Comparison of ENCODE assay signal across 27 mouse cellular contexts in genomic region chr17:24440377-24440776, GRCm38 (mm10). TPM values are rescaled to one million over a fixed set of nuclear protein-coding genes. Genes with fewer than 3 reads are reported as not detected.
A peak's percentile ranks its signal among the peaks of the same experiment; 100 is the strongest.
DNase-seq lines count a peak whose midpoint lies in the region; ATAC-seq and TF ChIP-seq lines count a peak whose summit lies in the region.
"Had no signal": no experiment of that assay in that cellular context is flagged by ENCODE, and none has a peak within 500 bp of the region (broad histone marks: within the 10 kb centered on the region; RNA-seq: fewer than 3 reads in every experiment).

No protein-coding gene starts in this region.

- no peak overlapping the region for H3K4me3 ChIP-seq in intestine, postnatal 0 days (ENCODE audit: low read depth, low read length)
- H3K4me3 ChIP-seq in intestine, embryonic 15.5 days (replicated peaks), result no peak overlapping the region
- H3K4me3 ChIP-seq: embryonic facial prominence, embryonic 12.5 days; embryonic facial prominence, embryonic 15.5 days; gastrocnemius, adult 2 months; heart, embryonic 13.5 days had no signal

- ATAC-seq in intestine, postnatal 0 days, result no peak
- ATAC-seq in intestine, embryonic 15.5 days, result no peak
- ATAC-seq: CD4-positive, CD25-positive, alpha-beta regulatory T cell, adult 4 months; forebrain, embryonic 14.5 days; hindbrain, postnatal 0 days; inflammation-experienced regulatory T-cells, adult 6 months; Patski had no signal

- H3K9me3 ChIP-seq in intestine, postnatal 0 days (ENCODE audit: control insufficient read depth), result no peaks in the 10 kb centered on the region
- no peaks in the 10 kb centered on the region for H3K9me3 ChIP-seq in intestine, embryonic 15.5 days
- H3K9me3 ChIP-seq: embryonic facial prominence, embryonic 12.5 days; embryonic facial prominence, embryonic 15.5 days; heart, embryonic 13.5 days had no signal

- H3K9ac ChIP-seq in intestine, postnatal 0 days (ENCODE audit: low read depth, low read length), result no peak overlapping the region
- no peak overlapping the region for H3K9ac ChIP-seq in intestine, embryonic 15.5 days
- H3K9ac ChIP-seq: embryonic facial prominence, embryonic 12.5 days; embryonic facial prominence, embryonic 15.5 days; forebrain, postnatal 0 days; heart, embryonic 13.5 days; hindbrain, embryonic 14.5 days had no signal

- no peak for TF ChIP-seq CTCF in intestine, postnatal 0 days (IDR thresholded peaks at IDR 0.05; ENCODE audit: low read depth)

- peak overlapping the region; percentile 21; the same call in 1 of the 2 replicates for H3K27ac ChIP-seq in intestine, postnatal 0 days (ENCODE audit: low read depth, low read length)
- no peak overlapping the region for H3K27ac ChIP-seq in intestine, embryonic 15.5 days
- H3K27ac ChIP-seq: embryonic facial prominence, embryonic 12.5 days; embryonic facial prominence, embryonic 15.5 days; gastrocnemius, adult 2 months; heart, embryonic 13.5 days; hindbrain, embryonic 14.5 days; hindbrain, postnatal 0 days had no signal

- peak; percentile 27 for DNase-seq in adrenal gland, postnatal 14 days
- DNase-seq in adrenal gland, adult 18-20 months (ENCODE audit: low spot score in 2 of 2), result no peak
- peak; percentile 36 for DNase-seq in 3T3-L1 (ENCODE audit: low read depth, low spot score)
- DNase-seq in Muller cell, postnatal 12 days (ENCODE audit: inconsistent ontology term), result peak; percentile 35
- no peak for DNase-seq in lung, postnatal 4 days
- DNase-seq: adrenal gland, adult 8-10 months; cerebellum, adult 11 months; cerebellum, adult 2 months; cerebellum, adult 9-11 months; cerebellum, postnatal 25 days; forebrain, postnatal 0 days; gastrocnemius, adult 2 months; gastrocnemius, postnatal 14 days; heart, postnatal 14 days; heart, postnatal 4 days; kidney, adult 11 months had no signal

- no peak overlapping the region for H3K4me2 ChIP-seq in intestine, postnatal 0 days (replicated peaks; ENCODE audit: low read depth)
- H3K4me2 ChIP-seq in intestine, embryonic 15.5 days (replicated peaks), result no peak overlapping the region
- H3K4me2 ChIP-seq: embryonic facial prominence, embryonic 12.5 days; embryonic facial prominence, embryonic 15.5 days; heart, embryonic 13.5 days; hindbrain, embryonic 14.5 days had no signal

- WGBS in intestine, postnatal 0 days, result 88% methylated on average over 8 of the region's 8 CpGs
- 86% methylated on average over 8 of the region's 8 CpGs for WGBS in intestine, embryonic 15.5 days

- H3K4me1 ChIP-seq in intestine, postnatal 0 days (replicated peaks; ENCODE audit: control insufficient read depth, insufficient read depth, low read length), result no peaks in the 10 kb centered on the region
- H3K4me1 ChIP-seq in intestine, embryonic 15.5 days (replicated peaks), result no peaks in the 10 kb centered on the region
- H3K4me1 ChIP-seq: embryonic facial prominence, embryonic 12.5 days; embryonic facial prominence, embryonic 15.5 days; heart, embryonic 13.5 days had no signal

- H3K27me3 ChIP-seq in intestine, postnatal 0 days (replicated peaks; ENCODE audit: control insufficient read depth, insufficient read depth, low read length), result no peaks in the 10 kb centered on the region
- no peaks in the 10 kb centered on the region for H3K27me3 ChIP-seq in intestine, embryonic 15.5 days (replicated peaks)
- H3K27me3 ChIP-seq: embryonic facial prominence, embryonic 12.5 days; embryonic facial prominence, embryonic 15.5 days; heart, embryonic 13.5 days; Patski had no signal

- peaks cover 77% of the 10 kb centered on the region for H3K36me3 ChIP-seq in intestine, postnatal 0 days (ENCODE audit: control insufficient read depth, insufficient read depth)
- H3K36me3 ChIP-seq in intestine, embryonic 15.5 days, result peaks cover 42% of the 10 kb centered on the region

RNA-seq across cellular contexts. Expression of gene Dnase1l2, which starts 2.5 kb away (rescaled TPM):
- 1.8 and 2.5 TPM in 2 replicates for total RNA-seq in adrenal gland, postnatal 14 days (2021)
- 1 to 10 TPM; 2.8 to 4.0 TPM for total RNA-seq in adrenal gland, adult 18-20 months (2021)
- polyA plus RNA-seq in intestine, postnatal 0 days (2015; fragmentation: Nextera tagmentation; extraction: Ambion mirVana), result 0.73 and 0.80 TPM in 2 replicates
- 1.4 and 2.1 TPM in 2 replicates for polyA plus RNA-seq in intestine, embryonic 15.5 days (2015; fragmentation: Nextera tagmentation; extraction: Ambion mirVana)

RNA-seq across cellular contexts. Expression of gene Eci1, which starts 13.9 kb away (rescaled TPM):
- 505 and 573 TPM in 2 replicates for total RNA-seq in adrenal gland, postnatal 14 days (2021)
- total RNA-seq in adrenal gland, adult 18-20 months (2021), result 100 to 1,000 TPM; 249 to 330 TPM
- polyA plus RNA-seq in intestine, postnatal 0 days (2015; fragmentation: Nextera tagmentation; extraction: Ambion mirVana), result 96.4 and 106 TPM in 2 replicates
- 122 and 137 TPM in 2 replicates for polyA plus RNA-seq in intestine, embryonic 15.5 days (2015; fragmentation: Nextera tagmentation; extraction: Ambion mirVana)

RNA-seq across cellular contexts. Expression of gene Rnps1, which starts 26.0 kb away (rescaled TPM):
- total RNA-seq in adrenal gland, postnatal 14 days (2021), result 78.8 and 84.9 TPM in 2 replicates
- total RNA-seq in adrenal gland, adult 18-20 months (2021), result 10 to 100 TPM; 61.1 to 82.0 TPM
- polyA plus RNA-seq in intestine, postnatal 0 days (2015; fragmentation: Nextera tagmentation; extraction: Ambion mirVana), result 111 and 114 TPM in 2 replicates
- polyA plus RNA-seq in intestine, embryonic 15.5 days (2015; fragmentation: Nextera tagmentation; extraction: Ambion mirVana), result 250 and 257 TPM in 2 replicates

RNA-seq across cellular contexts. Expression of gene E4f1, which starts 29.7 kb away (rescaled TPM):
- total RNA-seq in adrenal gland, postnatal 14 days (2021), result 16.2 and 19.4 TPM in 2 replicates
- total RNA-seq in adrenal gland, adult 18-20 months (2021), result 10 to 100 TPM; 21.9 to 23.1 TPM
- 5.0 and 5.2 TPM in 2 replicates for polyA plus RNA-seq in intestine, postnatal 0 days (2015; fragmentation: Nextera tagmentation; extraction: Ambion mirVana)
- 23.0 and 29.3 TPM in 2 replicates for polyA plus RNA-seq in intestine, embryonic 15.5 days (2015; fragmentation: Nextera tagmentation; extraction: Ambion mirVana)

RNA-seq across cellular contexts. Expression of gene Pgp, which starts 29.8 kb away (rescaled TPM):
- 55.8 and 59.0 TPM in 2 replicates for total RNA-seq in adrenal gland, postnatal 14 days (2021)
- total RNA-seq in adrenal gland, adult 18-20 months (2021), result 10 to 100 TPM; 85.8 to 86.4 TPM
- 64.5 and 69.4 TPM in 2 replicates for polyA plus RNA-seq in intestine, postnatal 0 days (2015; fragmentation: Nextera tagmentation; extraction: Ambion mirVana)
- polyA plus RNA-seq in intestine, embryonic 15.5 days (2015; fragmentation: Nextera tagmentation; extraction: Ambion mirVana), result 79.9 and 80.6 TPM in 2 replicates

Comparison
In these comparisons a context has a peak if more than half of its experiments do, and no peak if none do; other contexts are left out.
1. DNase-seq: peak in adrenal gland, postnatal 14 days (single experiment), 3T3-L1 (single experiment) and Muller cell, postnatal 12 days (single experiment); none in adrenal gland, adult 18-20 months (0 of 2) and lung, postnatal 4 days (0 of 2).